Mouse (Mus musculus) cerebellum, adult 2 months (tissue): ENCODE measurements around the gene Tmbim4. TPM values are rescaled to one million over a fixed set of nuclear protein-coding genes. Genes with fewer than 3 reads are reported as not detected.

ENCODE experiments used
- DNase-seq, 2 experiments: peaks; one replicate each; pipeline ENCODE4 v3.0.0; 2021
- H3K27ac ChIP-seq: fragments of 200-500 bp; 2 replicates; pipeline ENCODE4 v1.5.1; 2012; ENCODE audit warnings: low read length, control low read depth, inconsistent platforms; ENCODE audit not compliant: insufficient read depth
- H3K27me3 ChIP-seq: fragments of 200-500 bp; 2 replicates; pipeline ENCODE4 v1.6.1; 2012; ENCODE audit warnings: inconsistent platforms, mild to moderate bottlenecking, low read length, moderate library complexity; ENCODE audit not compliant: control insufficient read depth, insufficient read depth
- H3K4me1 ChIP-seq: fragments of 200-500 bp; 2 replicates; pipeline ENCODE4 v1.6.1; 2011; ENCODE audit warnings: low read length; ENCODE audit not compliant: control insufficient read depth, insufficient read depth
- H3K4me3 ChIP-seq: fragments of 200-500 bp; replicated peaks from 2 replicates; pipeline ENCODE3; 2011; ENCODE audit warnings: mild to moderate bottlenecking, low read depth, low read length, control low read depth; ENCODE audit not compliant: insufficient read depth
- CTCF ChIP-seq: fragments of 200-500 bp; IDR thresholded peaks from 2 replicates; pipeline ENCODE4 v1.5.1; 2011; ENCODE audit warnings: low read depth, mild to moderate bottlenecking, control low read depth, low read length, moderate library complexity, borderline replicate concordance; ENCODE audit not compliant: insufficient read depth
- POLR2A ChIP-seq: fragments of 200-500 bp; IDR thresholded peaks from 2 replicates; pipeline ENCODE4 v1.6.1; 2011; ENCODE audit warnings: low read length, control low read depth, borderline replicate concordance; ENCODE audit not compliant: insufficient read depth
- WGBS: fragments of 180-500 bp; shearing (Covaris S2); methylation state at CpG from one replicate; pipeline ENCODE4 v1.1.7; 2018; 5-methylcytosine and 5-hydroxymethylcytosine counted together
- polyA plus RNA-seq: library from polyadenylated mRNA; depleted of rRNA; stranded (reverse); fragments of >200 nt; gene quantifications from 2 replicates; pipeline ENCODE4 v1.2.3, GENCODE M21; 2012

The Tmbim4 gene
- polyA plus RNA-seq, 1 experiment = 122 TPM

GRCm38 (mm10) chr10:120238241-120238640 is 36.9 kb downstream of the Tmbim4 start:
- Histone ChIP-seq H3K27me3 (no peaks in the 10 kb centered on the region; the same call in 1 of the 2 replicates), H3K27ac (no peak overlapping the region), H3K4me1 (no peaks in the 10 kb centered on the region), H3K4me3 (no peak overlapping the region)
- DNase-seq = no peak
- no peak for TF ChIP-seq CTCF
- no peak for TF ChIP-seq POLR2A
- WGBS = 85% methylated on average over 8 of the region's 8 CpGs

- no peak for DNase-seq
- no peaks in the 10 kb centered on the region for H3K4me1 ChIP-seq
- H3K4me3 ChIP-seq = no peak overlapping the region
- H3K27me3 ChIP-seq = no peaks in the 10 kb centered on the region; the same call in 1 of the 2 replicates
- H3K27ac ChIP-seq = no peak overlapping the region
- WGBS = 66% methylated on average over 6 of the region's 6 CpGs
- no peak for TF ChIP-seq CTCF
- TF ChIP-seq POLR2A = no peak
These were observed 38.1 kb downstream of the Tmbim4 start for GRCm38 (mm10) chr10:120239476-120239875.

- H3K27ac ChIP-seq = no peak overlapping the region
- H3K4me3 ChIP-seq = no peak overlapping the region
- TF ChIP-seq POLR2A = no peak
- TF ChIP-seq CTCF = no peak
- WGBS = 77% methylated on average over 6 of the region's 6 CpGs
- DNase-seq = no peak
- no peaks in the 10 kb centered on the region; the same call in 1 of the 2 replicates for H3K27me3 ChIP-seq
- H3K4me1 ChIP-seq = no peaks in the 10 kb centered on the region
These were observed 41.0 kb downstream of the Tmbim4 start for GRCm38 (mm10) chr10:120242421-120242820.

GRCm38 (mm10) chr10:120245681-120246080 is 44.3 kb downstream of the Tmbim4 start:
- Histone ChIP-seq H3K27me3 (no peaks in the 10 kb centered on the region; the same call in 1 of the 2 replicates), H3K4me1 (no peaks in the 10 kb centered on the region), H3K4me3 (no peak overlapping the region), H3K27ac (no peak overlapping the region)
- TF ChIP-seq POLR2A = no peak
- TF ChIP-seq CTCF = no peak
- WGBS = 85% methylated on average over 5 of the region's 5 CpGs
- DNase-seq = no peak

- WGBS = 52% methylated on average over 9 of the region's 9 CpGs
- Histone ChIP-seq H3K4me1 (no peaks in the 10 kb centered on the region), H3K4me3 (no peak overlapping the region), H3K27me3 (no peaks in the 10 kb centered on the region; the same call in 1 of the 2 replicates), H3K27ac (no peak overlapping the region)
- TF ChIP-seq CTCF (peak; percentile 17; the same call in 1 of the 2 replicates), POLR2A (no peak)
- DNase-seq = no peak
These were observed 45.8 kb downstream of the Tmbim4 start for GRCm38 (mm10) chr10:120246994-120247750.

- TF ChIP-seq CTCF (no peak), POLR2A (no peak)
- no peaks in the 10 kb centered on the region for H3K27me3 ChIP-seq
- 43% methylated on average over 11 of the region's 11 CpGs for WGBS
- no peak overlapping the region for H3K27ac ChIP-seq
- DNase-seq = no peak
- H3K4me1 ChIP-seq = no peaks in the 10 kb centered on the region
- H3K4me3 ChIP-seq = no peak overlapping the region
These were observed 49.7 kb downstream of the Tmbim4 start for GRCm38 (mm10) chr10:120250911-120251683.

GRCm38 (mm10) chr10:120251791-120252190 is 50.4 kb downstream of the Tmbim4 start:
- no peak for DNase-seq
- no peak overlapping the region for H3K27ac ChIP-seq
- H3K27me3 ChIP-seq = no peaks in the 10 kb centered on the region
- WGBS = 85% methylated on average over 4 of the region's 4 CpGs
- no peak overlapping the region for H3K4me3 ChIP-seq
- H3K4me1 ChIP-seq = no peaks in the 10 kb centered on the region
- TF ChIP-seq CTCF = no peak
- TF ChIP-seq POLR2A = no peak

GRCm38 (mm10) chr10:120252800-120253199 is 51.4 kb downstream of the Tmbim4 start:
- no peak for DNase-seq
- TF ChIP-seq CTCF (no peak), POLR2A (no peak)
- Histone ChIP-seq H3K4me1 (no peaks in the 10 kb centered on the region), H3K27me3 (no peaks in the 10 kb centered on the region; the same call in 1 of the 2 replicates), H3K27ac (no peak overlapping the region), H3K4me3 (no peak overlapping the region)
- WGBS = 45% methylated on average over 8 of the region's 8 CpGs

GRCm38 (mm10) chr10:120257231-120257630 is 55.8 kb downstream of the Tmbim4 start:
- Histone ChIP-seq H3K27ac (no peak overlapping the region), H3K27me3 (no peaks in the 10 kb centered on the region; the same call in 1 of the 2 replicates), H3K4me1 (no peaks in the 10 kb centered on the region), H3K4me3 (no peak overlapping the region)
- TF ChIP-seq POLR2A (no peak), CTCF (no peak; the same call in 1 of the 2 replicates)
- DNase-seq = peak; percentile 17 to 18
- 20% methylated on average over 11 of the region's 11 CpGs for WGBS
